Mouse (Mus musculus): Measurements from ENCODE around the gene Znrf3. TPM values are rescaled to one million over a fixed set of nuclear protein-coding genes. Genes with fewer than 3 reads are reported as not detected.

The Znrf3 gene
- 2.2 and 3.2 TPM in 2 replicates for polyA plus RNA-seq (2012; rRNA removed)

GRCm38 (mm10) chr11:5444599-5445451 is at the start of gene Znrf3:
TSS of gene Znrf3 (minus strand) at chr11:5444847.

DNA sequence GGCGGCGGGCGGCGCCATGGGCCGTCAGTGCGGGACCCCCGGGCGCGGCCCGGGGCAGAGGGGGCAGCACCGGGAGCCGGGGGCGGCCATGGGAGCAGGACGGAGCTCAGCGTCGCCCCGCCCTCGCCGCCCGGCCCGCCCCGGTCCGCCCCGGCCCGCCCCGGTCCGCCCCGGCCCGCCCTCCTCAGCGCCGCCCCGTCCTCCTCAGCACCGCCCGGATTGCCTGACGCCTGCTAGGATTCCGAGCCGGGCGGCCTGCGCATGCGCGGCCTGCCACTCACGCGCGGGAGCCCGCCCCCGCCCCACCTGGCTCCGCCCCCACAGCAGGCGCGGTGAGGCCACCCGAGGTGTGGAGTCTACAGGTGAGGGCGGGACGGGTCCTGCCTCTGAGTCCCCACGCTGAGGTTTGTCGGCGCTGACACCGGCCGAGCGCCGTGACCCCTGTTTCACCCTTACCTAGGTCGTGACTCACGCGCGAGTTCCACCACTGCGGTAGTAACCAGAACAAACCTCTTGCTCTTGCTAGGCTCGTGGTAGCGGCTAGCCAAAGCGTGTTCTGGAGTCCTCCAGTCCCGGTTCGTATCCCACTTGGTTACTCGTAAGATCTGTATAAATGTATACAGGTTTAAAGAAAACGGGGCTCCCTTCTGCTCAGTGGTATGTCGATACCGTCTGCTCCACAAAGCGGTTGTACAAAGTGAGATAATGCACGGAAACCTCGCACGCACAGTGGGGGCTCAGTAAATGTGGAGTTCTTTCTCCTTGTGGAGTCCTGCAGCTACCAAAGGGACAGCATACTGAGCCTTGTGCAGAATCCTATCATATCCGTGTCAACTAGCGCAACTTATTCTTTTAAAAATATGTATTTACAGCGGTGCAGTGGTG is 182.9 kb downstream of the Znrf3 start, which contains the start of gene Kremen1:
Gene Kremen1, minus strand, starts transcription at position 51 of the 885 bp plus-strand sequence.

Other genes starting within 250 kb of the Znrf3 start
- gene Kremen1, start 183.3 kb downstream of the Znrf3 start, polyA plus RNA-seq (2012; rRNA removed): 11.8 and 12.7 TPM in 2 replicates
- gene Xbp1, start 75.8 kb upstream of the Znrf3 start, polyA plus RNA-seq (2012; rRNA removed): 78.7 and 98.3 TPM in 2 replicates
- 1.7 and 1.8 TPM in 2 replicates for gene Ccdc117, start 97.3 kb upstream of the Znrf3 start, polyA plus RNA-seq (2012; rRNA removed)
- gene Ankrd36, start 124.8 kb upstream of the Znrf3 start, polyA plus RNA-seq (2012; rRNA removed): not detected in 2 replicates